Mouse (Mus musculus): Measurements from ENCODE around the gene Josd1.

- TF ChIP-seq CTCF (IDR thresholded peaks at IDR 0.05; ENCODE audit: extremely low read depth, insufficient read length, insufficient replicate concordance, low read depth, low read length) (no peak), POLR2A (IDR thresholded peaks at IDR 0.05; ENCODE audit: low read depth, low read length) (no peak)
These were observed 27.9 kb upstream of the Josd1 start for GRCm38 (mm10) chr15:79715646-79716045.

Measured in small intestine, adult 2 months (tissue).